Mouse (Mus musculus) liver, adult 2 months (tissue): Measurements from ENCODE around the gene Csf1.

Experiments used
- CTCF ChIP-seq: fragments of 200-500 bp; IDR thresholded peaks from 2 replicates; pipeline ENCODE4 v1.5.1; 2011; ENCODE audit warnings: low read depth, low read length, control low read depth
- POLR2A ChIP-seq: fragments of 200-500 bp; IDR thresholded peaks from 2 replicates; pipeline ENCODE4 v1.6.1; 2011; ENCODE audit warnings: low read length, control low read depth; ENCODE audit not compliant: insufficient read depth; ENCODE audit errors: extremely low read depth

- TF ChIP-seq POLR2A (no peak), CTCF (no peak)
Measured at GRCm38 (mm10) chr3:107756481-107756866, 3.8 kb downstream of the Csf1 start.
